Mouse (Mus musculus): Measurements from ENCODE around the gene Olfr1248. TPM values are rescaled to one million over a fixed set of nuclear protein-coding genes. Genes with fewer than 3 reads are reported as not detected.
"Not testable (repeated sequence)": the region's sequence is repeated elsewhere in the genome, so short reads cannot be mapped to it uniquely, and the experiment has no call there.

Gene Olfr1248
- polyA plus RNA-seq (2015; fragmentation: Nextera tagmentation; extraction: Ambion mirVana) = not detected in 2 replicates

GRCm38 (mm10) chr2:89618145-89618544 is at the start of gene Olfr1248:
Olfr1248 (minus strand) TSS chr2:89618245.
- 85% methylated on average over 1 of the region's 1 CpGs for WGBS
- not testable (repeated sequence) for H3K9ac ChIP-seq; H3K27me3 ChIP-seq; ATAC-seq (ENCODE audit: insufficient number of reproducible peaks, insufficient read depth, low FRiP score, low TSS enrichment, low read depth); H3K9me3 ChIP-seq; H3K4me3 ChIP-seq; H3K4me2 ChIP-seq; H3K4me1 ChIP-seq; H3K36me3 ChIP-seq; H3K27ac ChIP-seq

- Histone ChIP-seq H3K27me3 (no peaks in the 10 kb centered on the region), H3K9ac (no peak within 1 kb of the TSS), H3K4me2 (no peak within 1 kb of the TSS), H3K9me3 (no peaks in the 10 kb centered on the region), H3K36me3 (no peaks in the 10 kb centered on the region), H3K27ac (no peak within 1 kb of the TSS), H3K4me1 (no peaks in the 10 kb centered on the region), H3K4me3 (no peak within 1 kb of the TSS)
- ATAC-seq (ENCODE audit: insufficient number of reproducible peaks, insufficient read depth, low FRiP score, low TSS enrichment, low read depth) = no peak
These were observed 43.3 kb upstream of the Olfr1248 start, which contains the start of gene Olfr1250 for GRCm38 (mm10) chr2:89661367-89661766. Olfr1250 (minus strand) TSS chr2:89661467.

- Histone ChIP-seq H3K36me3 (no peaks in the 10 kb centered on the region), H3K27me3 (no peaks in the 10 kb centered on the region), H3K4me3 (no peak within 1 kb of the TSS), H3K4me1 (no peaks in the 10 kb centered on the region), H3K27ac (no peak within 1 kb of the TSS), H3K9ac (no peak within 1 kb of the TSS), H3K4me2 (no peak within 1 kb of the TSS), H3K9me3 (no peaks in the 10 kb centered on the region)
- ATAC-seq (ENCODE audit: insufficient number of reproducible peaks, insufficient read depth, low FRiP score, low TSS enrichment, low read depth) = no peak
- WGBS = 89% methylated on average over 2 of the region's 2 CpGs
These were observed 16.8 kb upstream of the Olfr1248 start, which contains the start of gene Olfr1249 for GRCm38 (mm10) chr2:89634883-89635282. Olfr1249 (minus strand) TSS chr2:89634983.

GRCm38 (mm10) chr2:89614030-89614429 is 4.0 kb downstream of the Olfr1248 start, which contains the start of gene Olfr1247:
Olfr1247 (minus strand) TSS chr2:89614130.
- no peak within 1 kb of the TSS for H3K4me2 ChIP-seq
- H3K27ac ChIP-seq = no peak within 1 kb of the TSS
- H3K36me3 ChIP-seq = no peaks in the 10 kb centered on the region
- no peak for ATAC-seq (ENCODE audit: insufficient number of reproducible peaks, insufficient read depth, low FRiP score, low TSS enrichment, low read depth)
- H3K4me3 ChIP-seq = no peak within 1 kb of the TSS
- no peaks in the 10 kb centered on the region for H3K4me1 ChIP-seq
- 92% methylated on average over 2 of the region's 2 CpGs for WGBS
- H3K9ac ChIP-seq = no peak within 1 kb of the TSS
- H3K27me3 ChIP-seq = no peaks in the 10 kb centered on the region
- no peaks in the 10 kb centered on the region for H3K9me3 ChIP-seq

- H3K36me3 ChIP-seq = no peaks in the 10 kb centered on the region
- 73% methylated on average over 2 of the region's 2 CpGs for WGBS
- H3K4me1 ChIP-seq = no peaks in the 10 kb centered on the region
- no peak within 1 kb of the TSS for H3K27ac ChIP-seq
- H3K9me3 ChIP-seq = no peaks in the 10 kb centered on the region
- ATAC-seq (ENCODE audit: insufficient number of reproducible peaks, insufficient read depth, low FRiP score, low TSS enrichment, low read depth) = no peak
- no peak within 1 kb of the TSS for H3K4me2 ChIP-seq
- no peak within 1 kb of the TSS for H3K4me3 ChIP-seq
- no peak within 1 kb of the TSS for H3K9ac ChIP-seq
- H3K27me3 ChIP-seq = no peaks in the 10 kb centered on the region
These were observed 25.0 kb downstream of the Olfr1248 start, which contains the start of gene Olfr1246 for GRCm38 (mm10) chr2:89593057-89593456. Olfr1246 (minus strand) TSS chr2:89593157.

GRCm38 (mm10) chr2:89578347-89578746 is 39.7 kb downstream of the Olfr1248 start, which contains the start of gene Olfr1245:
Olfr1245 (minus strand) TSS chr2:89578447.
- no peaks in the 10 kb centered on the region for H3K36me3 ChIP-seq
- ATAC-seq (ENCODE audit: insufficient number of reproducible peaks, insufficient read depth, low FRiP score, low TSS enrichment, low read depth) = no peak
- H3K4me2 ChIP-seq = no peak within 1 kb of the TSS
- no peaks in the 10 kb centered on the region for H3K4me1 ChIP-seq
- H3K9ac ChIP-seq = no peak within 1 kb of the TSS
- WGBS = 83% methylated on average over 1 of the region's 1 CpGs
- H3K4me3 ChIP-seq = no peak within 1 kb of the TSS
- no peak within 1 kb of the TSS for H3K27ac ChIP-seq
- H3K9me3 ChIP-seq = no peaks in the 10 kb centered on the region
- no peaks in the 10 kb centered on the region for H3K27me3 ChIP-seq

Other genes starting within 250 kb of the Olfr1248 start
- not detected in 2 replicates for gene Olfr1238, start 208.6 kb downstream of the Olfr1248 start, polyA plus RNA-seq (2015; fragmentation: Nextera tagmentation; extraction: Ambion mirVana)
- not detected in 2 replicates for gene Olfr1239, start 197.8 kb downstream of the Olfr1248 start, polyA plus RNA-seq (2015; fragmentation: Nextera tagmentation; extraction: Ambion mirVana)
- gene Olfr1240, start 175.2 kb downstream of the Olfr1248 start, polyA plus RNA-seq (2015; fragmentation: Nextera tagmentation; extraction: Ambion mirVana) = not detected in 2 replicates
- gene Olfr1241, start 131.1 kb downstream of the Olfr1248 start, polyA plus RNA-seq (2015; fragmentation: Nextera tagmentation; extraction: Ambion mirVana) = not detected in 2 replicates
- gene Olfr1242, start 119.9 kb downstream of the Olfr1248 start, polyA plus RNA-seq (2015; fragmentation: Nextera tagmentation; extraction: Ambion mirVana) = not detected in 2 replicates
- not detected in 2 replicates for gene Olfr1243, start 86.8 kb downstream of the Olfr1248 start, polyA plus RNA-seq (2015; fragmentation: Nextera tagmentation; extraction: Ambion mirVana)
- not detected in 2 replicates for gene Olfr1245, start 39.8 kb downstream of the Olfr1248 start, polyA plus RNA-seq (2015; fragmentation: Nextera tagmentation; extraction: Ambion mirVana)
- gene Olfr1246, start 25.1 kb downstream of the Olfr1248 start, polyA plus RNA-seq (2015; fragmentation: Nextera tagmentation; extraction: Ambion mirVana) = not detected in 2 replicates
- not detected in 2 replicates for gene Olfr1247, start 4.1 kb downstream of the Olfr1248 start, polyA plus RNA-seq (2015; fragmentation: Nextera tagmentation; extraction: Ambion mirVana)
- gene Olfr1249, start 16.7 kb upstream of the Olfr1248 start, polyA plus RNA-seq (2015; fragmentation: Nextera tagmentation; extraction: Ambion mirVana) = not detected in 2 replicates
- gene Olfr1250, start 43.2 kb upstream of the Olfr1248 start, polyA plus RNA-seq (2015; fragmentation: Nextera tagmentation; extraction: Ambion mirVana) = not detected in 2 replicates
- gene Olfr1251, start 53.7 kb upstream of the Olfr1248 start, polyA plus RNA-seq (2015; fragmentation: Nextera tagmentation; extraction: Ambion mirVana) = not detected in 2 replicates
- not detected in 2 replicates for gene Olfr1252, start 106.8 kb upstream of the Olfr1248 start, polyA plus RNA-seq (2015; fragmentation: Nextera tagmentation; extraction: Ambion mirVana)
- not detected in 2 replicates for gene Olfr1253, start 138.8 kb upstream of the Olfr1248 start, polyA plus RNA-seq (2015; fragmentation: Nextera tagmentation; extraction: Ambion mirVana)
- gene Olfr1254, start 175.4 kb upstream of the Olfr1248 start, polyA plus RNA-seq (2015; fragmentation: Nextera tagmentation; extraction: Ambion mirVana) = not detected in 2 replicates
- gene Olfr1255, start 193.8 kb upstream of the Olfr1248 start, polyA plus RNA-seq (2015; fragmentation: Nextera tagmentation; extraction: Ambion mirVana) = not detected in 2 replicates
- gene Olfr1256, start 223.3 kb upstream of the Olfr1248 start, polyA plus RNA-seq (2015; fragmentation: Nextera tagmentation; extraction: Ambion mirVana) = not detected in 2 replicates
- not detected in 2 replicates for gene Olfr48, start 230.0 kb upstream of the Olfr1248 start, polyA plus RNA-seq (2015; fragmentation: Nextera tagmentation; extraction: Ambion mirVana)